Mouse (Mus musculus) adrenal gland (tissue): Measurements from ENCODE around the gene Man1c1.

ENCODE experiments used
- intact Hi-C: fragments of 180-260 bp; cut with DNase I; formaldehyde crosslinking; loops from one replicate; pipeline ENCODE4 v1.15.1; 2025
- long read RNA-seq, 2 experiments: library from polyadenylated mRNA; unstranded; transcript quantifications; one replicate each; pipeline ENCODE4 v2.0.0; 2020; ENCODE audit warnings: borderline replicate concordance in 1 of 2; ENCODE audit not compliant: insufficient replicate concordance in 1 of 2

Man1c1 gene
- long read RNA-seq, experiment 1, full-length matches to known transcripts, result 2 of 3 reads
- long read RNA-seq, experiment 1, partial matches to known transcripts, result 0 of 3 reads
- long read RNA-seq, experiment 1, other reads (novel, unspliced or antisense), result 1 of 3 reads
- long read RNA-seq, experiment 2, full-length matches to known transcripts, result 2 of 5 reads
- long read RNA-seq, experiment 2, partial matches to known transcripts, result 2 of 5 reads
- long read RNA-seq, experiment 2, other reads (novel, unspliced or antisense), result 1 of 5 reads

- intact Hi-C loops, result loop anchor here (5.0 to 10.0 kb wide), 2 partner anchors 67 to 119 kb away; no protein-coding TSS in a partner anchor
These were observed at the start of gene Man1c1 for GRCm38 (mm10) chr4:134703835-134704546. Man1c1 (minus strand) TSS chr4:134704290.

DNA sequence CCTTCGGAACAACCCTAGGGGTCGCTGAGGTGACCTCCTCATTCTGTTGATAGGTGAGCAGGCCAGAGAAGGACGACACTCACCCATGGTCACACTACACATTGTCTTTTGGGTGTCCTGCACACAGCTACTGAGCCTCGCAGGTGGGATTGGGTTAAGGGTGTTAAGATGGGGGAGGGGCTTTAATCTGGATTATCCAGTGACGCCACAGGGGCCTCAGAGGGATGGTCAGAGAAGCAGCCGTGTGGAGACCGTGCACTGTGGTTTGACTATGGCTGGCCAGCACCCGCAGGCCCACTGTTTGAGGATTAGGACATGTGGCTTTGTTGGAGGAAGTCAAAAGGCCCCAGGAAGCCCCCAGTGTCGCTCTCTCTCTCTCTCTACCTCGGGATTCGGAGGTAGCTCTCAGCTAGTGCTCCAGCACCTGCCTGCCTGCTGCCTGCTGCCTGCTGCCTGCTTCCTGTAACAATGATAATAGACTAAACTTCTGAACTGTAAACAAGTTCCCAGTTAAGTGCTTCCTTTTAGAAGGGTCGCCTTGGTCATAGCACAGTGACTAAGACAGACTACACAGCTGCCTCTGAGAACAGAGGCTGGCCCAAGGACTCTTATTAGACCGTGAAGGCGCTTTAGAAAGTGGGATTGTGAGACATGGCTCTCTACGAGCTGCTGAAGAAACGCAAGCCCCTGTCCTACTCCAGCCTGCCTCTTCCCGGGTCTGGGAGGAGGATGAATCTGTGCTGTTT, 49.6 kb upstream of the Man1c1 start:
- intact Hi-C loops, result no loop called here

- intact Hi-C loops, result no loop called here
These were observed 48.9 kb upstream of the Man1c1 start for GRCm38 (mm10) chr4:134752911-134753426.

GRCm38 (mm10) chr4:134751682-134752380, 47.7 kb upstream of the Man1c1 start:
- intact Hi-C loops, result no loop called here

DNA sequence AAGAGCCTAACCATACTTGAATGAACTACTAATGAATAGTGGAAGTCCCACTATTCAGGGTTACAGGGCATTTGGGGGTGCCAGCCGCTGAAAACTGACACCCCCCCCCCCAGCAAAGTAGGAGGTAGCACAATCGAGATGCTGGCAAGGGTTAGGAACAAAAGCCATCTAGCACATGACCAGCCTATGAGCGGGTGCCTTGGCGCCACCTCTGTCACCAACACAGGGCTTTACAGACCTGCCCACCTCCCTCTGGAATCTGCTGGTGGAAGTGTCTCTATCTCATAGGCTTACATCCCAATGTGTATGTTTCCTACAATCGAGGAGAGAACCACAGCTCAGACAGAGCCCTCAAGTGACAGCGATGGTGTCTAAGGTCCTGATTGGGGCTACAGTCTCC, 46.7 kb upstream of the Man1c1 start:
- intact Hi-C loops, result no loop called here

- intact Hi-C loops, result no loop called here
These were observed 46.2 kb upstream of the Man1c1 start for GRCm38 (mm10) chr4:134750263-134750662.

- intact Hi-C loops, result loop anchor here (5.0 kb wide), 1 partner anchor 33 kb away; no protein-coding TSS in a partner anchor
These were observed 45.4 kb upstream of the Man1c1 start for GRCm38 (mm10) chr4:134749301-134750030.

GRCm38 (mm10) chr4:134745900-134746661, 42.0 kb upstream of the Man1c1 start:
- intact Hi-C loops, result loop anchor here (5.0 kb wide), 1 partner anchor 36 kb away; no protein-coding TSS in a partner anchor

DNA sequence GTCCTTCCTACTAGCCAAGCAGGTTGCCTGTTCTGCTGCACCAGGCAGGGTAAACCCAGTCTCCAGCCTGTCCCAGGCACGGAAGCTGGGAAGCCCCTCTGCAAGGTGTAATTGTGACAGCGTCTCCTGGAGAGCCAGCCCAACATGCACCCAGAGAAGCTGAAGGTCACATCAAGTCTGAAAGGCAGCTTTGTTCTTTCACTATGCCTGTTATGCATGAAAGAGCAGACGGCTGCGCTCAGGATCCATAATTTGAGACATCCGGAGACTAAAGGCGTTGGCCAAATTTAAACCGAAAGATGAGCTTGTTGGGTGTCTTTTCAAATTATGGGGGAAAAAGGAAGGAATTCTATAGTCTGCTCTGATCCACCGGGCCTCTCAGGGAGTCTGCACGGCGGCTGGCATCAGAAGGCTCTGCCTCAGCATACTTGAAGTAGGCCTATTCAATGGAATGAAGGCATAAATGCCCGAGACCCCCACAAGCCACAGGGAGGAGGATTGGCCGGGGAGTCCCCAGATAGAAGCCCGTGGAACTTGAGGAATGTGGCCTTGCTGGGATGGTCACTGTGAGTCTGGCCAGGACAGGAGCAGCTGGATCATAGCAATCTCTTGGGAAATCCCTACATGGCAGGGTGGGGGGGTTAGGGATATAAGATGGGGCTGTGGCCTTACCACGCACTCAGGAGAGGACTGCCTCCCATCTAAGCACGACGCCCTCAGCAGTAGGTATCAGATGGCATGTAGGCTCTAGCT, 40.0 kb upstream of the Man1c1 start:
- intact Hi-C loops, result loop anchor here (5.0 kb wide), 1 partner anchor 408 kb away; no protein-coding TSS in a partner anchor

- intact Hi-C loops, result loop anchor here (5.0 kb wide), 1 partner anchor 410 kb away; no protein-coding TSS in a partner anchor
These were observed 37.9 kb upstream of the Man1c1 start for GRCm38 (mm10) chr4:134741949-134742348.

DNA sequence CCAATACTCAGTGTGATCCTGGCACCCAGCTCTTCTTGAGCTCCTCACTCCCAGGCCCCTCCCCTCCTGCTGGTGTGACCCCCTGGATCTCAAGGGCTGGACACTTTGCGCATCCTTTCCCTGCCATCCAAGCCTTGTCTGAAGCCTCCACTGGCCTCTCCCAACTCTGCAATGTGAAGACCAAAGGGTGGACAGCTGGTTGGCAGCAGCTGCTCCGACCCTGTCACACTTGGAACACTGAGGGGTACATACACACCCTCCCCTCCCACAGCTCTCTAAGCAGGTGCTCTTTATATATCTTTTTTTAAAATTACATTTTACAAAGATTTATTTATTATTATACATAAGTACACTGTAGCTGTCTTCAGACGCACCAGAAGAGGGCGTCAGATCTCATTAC, 36.1 kb upstream of the Man1c1 start:
- intact Hi-C loops, result loop anchor here (5.0 kb wide), 1 partner anchor 412 kb away; no protein-coding TSS in a partner anchor

- intact Hi-C loops, result no loop called here
These were observed 35.4 kb upstream of the Man1c1 start for GRCm38 (mm10) chr4:134739530-134739929.

DNA sequence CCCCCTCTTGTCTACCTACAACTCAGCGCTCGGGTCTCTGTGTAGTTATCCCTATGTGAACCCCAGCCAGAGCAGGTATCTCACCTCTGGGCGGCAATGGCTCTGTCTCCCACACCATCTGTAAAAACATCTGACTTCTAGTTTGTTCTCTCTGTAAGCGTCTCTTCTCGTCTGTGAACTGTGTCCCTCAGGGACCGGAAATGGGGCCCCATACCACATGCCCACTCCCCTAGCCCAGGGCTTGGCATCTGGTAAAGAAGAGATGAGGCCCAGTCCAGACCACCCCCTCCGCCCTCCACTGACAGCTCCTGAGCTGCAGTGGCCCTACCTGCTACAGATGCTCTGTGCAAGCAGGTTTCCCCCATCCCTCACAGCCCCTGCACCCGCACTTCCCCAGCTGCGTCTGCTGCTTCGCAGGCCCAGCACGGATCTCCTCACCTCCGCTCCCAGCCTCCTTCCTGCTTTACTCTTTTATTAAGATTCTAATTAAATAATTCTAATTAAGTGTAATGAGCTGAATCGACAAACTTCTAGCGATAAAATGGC, 33.3 kb upstream of the Man1c1 start:
- intact Hi-C loops, result no loop called here

DNA sequence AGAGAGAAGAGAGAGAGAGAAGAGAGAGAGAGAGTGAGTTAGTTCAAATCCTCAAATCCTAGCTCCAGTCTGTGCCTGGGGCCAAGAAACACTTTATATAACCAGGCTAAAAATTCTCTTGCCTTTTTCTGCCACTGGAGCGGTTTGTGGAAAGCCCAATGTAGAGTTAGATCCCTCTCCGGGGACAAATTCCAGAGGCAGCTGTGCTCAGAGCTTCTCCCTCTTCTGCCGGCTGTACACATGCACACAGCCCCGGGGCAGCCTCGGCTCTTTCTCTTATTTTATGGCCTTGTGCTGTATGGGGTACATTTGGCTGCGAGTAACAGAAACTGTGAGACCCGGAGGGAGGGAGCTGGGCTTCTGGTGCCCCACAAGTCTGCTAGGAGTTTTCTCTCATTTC, 32.1 kb upstream of the Man1c1 start:
- intact Hi-C loops, result no loop called here

DNA sequence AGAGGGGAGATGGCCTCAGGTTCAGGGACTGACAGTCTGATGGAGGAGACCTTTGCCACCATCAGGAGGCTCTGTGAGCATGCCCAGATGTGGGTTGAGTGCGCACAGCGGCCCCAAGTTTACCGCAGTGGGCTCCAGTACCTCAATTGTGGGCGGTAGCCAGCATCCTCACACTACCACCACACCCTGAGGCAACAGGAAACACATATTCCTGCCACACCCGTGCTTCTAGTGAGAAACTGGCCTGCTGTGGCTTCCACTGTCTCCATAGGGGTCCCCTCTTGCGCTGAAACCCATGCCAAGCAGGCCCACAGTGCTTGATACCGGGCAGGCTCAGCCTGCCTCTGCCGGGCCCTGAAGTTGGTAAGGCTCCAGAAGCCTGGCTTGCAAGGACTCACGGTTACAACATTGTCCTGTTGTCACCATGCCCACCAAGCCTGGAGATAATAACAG, 30.6 kb upstream of the Man1c1 start:
- intact Hi-C loops, result no loop called here

- intact Hi-C loops, result no loop called here
These were observed 30.0 kb upstream of the Man1c1 start for GRCm38 (mm10) chr4:134734038-134734628.

- intact Hi-C loops, result no loop called here
These were observed 29.3 kb upstream of the Man1c1 start for GRCm38 (mm10) chr4:134733371-134733770.

- intact Hi-C loops, result no loop called here
These were observed 26.0 kb upstream of the Man1c1 start for GRCm38 (mm10) chr4:134730106-134730505.
